Mouse (Mus musculus) layer of hippocampus, adult 2 months (tissue): ENCODE results near the gene Fancc. TPM values are rescaled to one million over a fixed set of nuclear protein-coding genes. Genes with fewer than 3 reads are reported as not detected.
"Not testable (repeated sequence)": the region's sequence is repeated elsewhere in the genome, so short reads cannot be mapped to it uniquely, and the experiment has no call there.

ENCODE experiments used
- DNase-seq, 2 experiments: peaks; one replicate each; pipeline ENCODE4 v3.0.0; 2022; ENCODE audit warnings: low spot score in 2 of 2
- H3K27ac ChIP-seq: fragments of 200-600 bp; 2 replicates; pipeline ENCODE4 v1.8.1; 2022
- H3K4me3 ChIP-seq: fragments of 200-600 bp; 2 replicates; pipeline ENCODE4 v1.8.1; 2022; ENCODE audit warnings: mild to moderate bottlenecking
- CTCF ChIP-seq: fragments of 200-600 bp; conservative IDR thresholded peaks from 2 replicates; pipeline ENCODE4 v1.8.1; 2022; ENCODE audit warnings: antibody characterized with exemption, mild to moderate bottlenecking, moderate library complexity
- total RNA-seq, 2 experiments: library from RNA; stranded (reverse); gene quantifications; 2 replicates each; pipeline ENCODE4 v1.2.3; 2021

The Fancc gene
- total RNA-seq, 2 experiments from 2014 or later, result 6.5 to 9.5 TPM

GRCm38 (mm10) chr13:63430681-63431029 lies 66.4 kb downstream of the Fancc start:
- TF ChIP-seq CTCF, result no peak
- H3K4me3 ChIP-seq, result peak overlapping the region; percentile 97
- DNase-seq, result no peak
- peak overlapping the region; percentile 95 for H3K27ac ChIP-seq

DNA sequence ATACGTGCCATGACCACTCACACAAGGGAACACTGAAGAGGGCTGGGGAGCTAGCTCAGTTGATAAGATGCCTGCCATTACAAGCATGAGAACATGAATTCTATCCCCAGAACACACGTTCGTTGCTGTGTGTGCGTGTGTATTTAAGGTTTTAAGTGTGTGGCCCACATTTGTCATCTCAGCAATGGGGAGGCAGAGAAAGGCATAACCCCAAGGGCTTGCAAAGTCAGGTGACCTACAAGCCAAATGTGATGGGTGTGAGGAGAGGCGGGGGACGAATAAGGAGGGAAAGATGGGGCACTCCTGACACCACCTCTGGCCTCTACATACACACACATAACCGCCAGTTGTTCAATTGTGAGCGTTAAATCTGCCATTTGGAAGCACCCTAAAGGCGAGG lies 66.9 kb downstream of the Fancc start:
- Histone ChIP-seq H3K27ac (no peak overlapping the region), H3K4me3 (peak overlapping the region; percentile 97)
- no peak for DNase-seq
- no peak for TF ChIP-seq CTCF

DNA sequence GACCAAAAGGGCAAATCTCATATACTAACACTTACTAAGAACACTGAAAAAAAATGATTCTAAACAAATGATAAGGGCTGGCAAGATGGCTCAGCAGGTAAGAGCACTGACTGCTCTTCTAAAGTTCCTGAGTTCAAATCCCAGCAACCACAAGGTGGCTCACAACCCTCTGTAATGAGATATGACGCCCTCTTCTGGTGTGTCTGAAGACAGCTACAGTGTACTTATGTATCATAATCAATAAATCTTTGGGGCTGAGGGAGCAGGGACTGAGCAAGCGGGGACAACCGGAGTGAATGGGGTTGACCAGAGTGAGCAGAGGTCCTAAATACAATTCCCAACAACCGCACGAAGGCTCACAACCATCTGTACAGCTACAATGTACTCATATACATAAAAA lies 68.9 kb downstream of the Fancc start:
- DNase-seq, H3K4me3 ChIP-seq, H3K27ac ChIP-seq: not testable (repeated sequence)
- peak; percentile 55 for TF ChIP-seq CTCF

- TF ChIP-seq CTCF, result no peak
- no peak for DNase-seq
- no peak overlapping the region for H3K27ac ChIP-seq
- H3K4me3 ChIP-seq, result no peak overlapping the region
Measured at GRCm38 (mm10) chr13:63423060-63423459, 74.0 kb downstream of the Fancc start.

DNA sequence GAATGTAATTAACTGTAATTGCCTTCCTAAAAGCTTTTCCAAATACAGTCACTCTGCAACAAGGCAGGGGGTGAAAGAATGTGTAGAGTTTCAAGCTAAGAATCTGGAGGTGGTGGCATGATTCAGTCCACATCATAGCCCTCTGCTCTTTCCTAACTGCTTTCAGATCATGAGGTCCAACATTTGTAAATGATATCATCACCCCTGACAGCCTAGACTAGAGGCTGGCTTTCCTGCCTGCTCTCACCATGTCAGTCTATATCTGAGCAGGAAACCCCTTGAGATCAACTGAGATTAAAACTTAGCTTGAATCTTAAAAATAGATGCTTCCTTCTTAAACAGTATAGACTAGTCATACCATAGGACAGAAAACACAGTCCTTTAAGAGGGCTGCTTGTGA lies 75.9 kb downstream of the Fancc start:
- no peak for TF ChIP-seq CTCF
- H3K4me3 ChIP-seq, result no peak overlapping the region

DNA sequence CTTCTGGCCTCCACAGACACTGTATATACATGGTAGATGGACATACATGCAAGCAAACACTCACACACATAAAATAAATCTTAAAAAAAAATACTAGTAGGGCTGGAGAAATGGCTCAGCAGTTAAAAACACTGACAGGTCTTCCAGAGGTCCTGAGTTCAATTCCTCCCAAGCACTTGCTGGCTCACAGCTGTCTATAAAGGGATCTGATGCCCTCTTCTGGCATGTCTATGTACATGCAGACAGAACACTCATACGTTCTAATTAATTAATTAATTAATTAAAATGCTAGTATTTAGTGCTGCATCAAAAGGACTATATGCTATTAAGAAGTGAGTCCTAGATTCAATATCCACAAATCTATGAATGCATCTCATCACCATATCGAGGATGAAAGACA lies 78.9 kb downstream of the Fancc start:
- DNase-seq, result no peak
- H3K4me3 ChIP-seq, result no peak overlapping the region
- TF ChIP-seq CTCF, result peak; percentile 62
- no peak overlapping the region for H3K27ac ChIP-seq

More for the DNA sequence above, 75.9 kb downstream of the Fancc start:
- H3K27ac ChIP-seq, result no peak overlapping the region
- no peak for DNase-seq

DNA sequence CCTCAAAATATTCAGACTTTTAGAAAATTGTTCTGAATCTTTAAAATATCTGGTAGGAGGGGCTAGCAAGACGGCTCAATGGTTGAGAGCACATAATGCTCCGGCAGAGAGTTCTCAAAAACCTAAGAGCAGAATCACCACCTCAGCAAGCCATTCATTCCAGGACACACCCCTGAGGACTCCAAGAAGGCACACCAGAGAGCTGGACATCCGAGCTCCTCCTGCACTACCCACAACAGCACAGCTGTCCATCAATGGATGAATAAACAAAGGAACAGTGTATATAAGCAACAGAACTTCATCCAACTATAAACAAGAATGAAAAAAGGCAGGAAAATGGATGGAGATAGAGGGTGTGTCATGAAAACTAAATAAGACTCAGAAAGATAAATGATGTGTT lies 80.3 kb downstream of the Fancc start:
- DNase-seq, result no peak
- Histone ChIP-seq H3K27ac (no peak overlapping the region), H3K4me3 (no peak overlapping the region)
- TF ChIP-seq CTCF, result no peak

GRCm38 (mm10) chr13:63412662-63413061 lies 84.4 kb downstream of the Fancc start:
- TF ChIP-seq CTCF, result no peak
- DNase-seq, result no peak
- no peak overlapping the region for H3K27ac ChIP-seq
- no peak overlapping the region for H3K4me3 ChIP-seq

DNA sequence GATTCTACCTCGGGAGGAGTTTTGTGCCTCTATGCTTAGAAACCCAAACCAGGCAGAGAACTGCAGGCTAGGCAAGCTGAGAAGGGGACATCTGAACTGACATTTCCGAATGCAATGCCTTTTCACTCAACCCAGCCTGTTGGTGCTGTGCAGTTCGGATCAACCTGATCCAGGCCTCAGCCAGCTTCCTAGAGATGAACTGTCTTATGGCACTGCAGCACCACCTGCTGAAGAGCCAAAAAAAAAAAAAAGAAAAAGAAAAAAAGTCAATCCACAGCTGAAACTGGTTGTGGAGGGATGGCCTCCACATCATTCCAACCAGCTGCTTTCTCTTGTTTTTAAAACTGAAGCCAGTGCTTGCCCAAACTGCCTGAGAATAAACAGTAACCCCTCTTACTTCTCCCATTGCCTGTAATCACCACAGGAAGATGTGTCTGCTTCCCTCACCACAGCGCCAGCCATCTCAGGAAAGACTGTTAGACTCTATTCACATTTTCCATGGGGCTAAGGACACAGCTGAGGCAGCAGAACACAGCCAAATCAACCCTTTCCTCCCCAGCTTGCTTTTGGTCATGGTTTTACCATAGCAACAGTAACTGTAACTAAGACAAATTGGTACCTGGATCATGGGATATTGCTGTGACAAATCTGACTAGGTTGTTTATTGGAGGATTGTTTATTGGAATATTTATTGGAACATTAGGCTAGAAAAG lies 85.6 kb downstream of the Fancc start:
- Histone ChIP-seq H3K27ac (no peak overlapping the region), H3K4me3 (no peak overlapping the region)
- TF ChIP-seq CTCF, result peak; percentile 19; the same call in 1 of the 2 replicates
- DNase-seq, result no peak

DNA sequence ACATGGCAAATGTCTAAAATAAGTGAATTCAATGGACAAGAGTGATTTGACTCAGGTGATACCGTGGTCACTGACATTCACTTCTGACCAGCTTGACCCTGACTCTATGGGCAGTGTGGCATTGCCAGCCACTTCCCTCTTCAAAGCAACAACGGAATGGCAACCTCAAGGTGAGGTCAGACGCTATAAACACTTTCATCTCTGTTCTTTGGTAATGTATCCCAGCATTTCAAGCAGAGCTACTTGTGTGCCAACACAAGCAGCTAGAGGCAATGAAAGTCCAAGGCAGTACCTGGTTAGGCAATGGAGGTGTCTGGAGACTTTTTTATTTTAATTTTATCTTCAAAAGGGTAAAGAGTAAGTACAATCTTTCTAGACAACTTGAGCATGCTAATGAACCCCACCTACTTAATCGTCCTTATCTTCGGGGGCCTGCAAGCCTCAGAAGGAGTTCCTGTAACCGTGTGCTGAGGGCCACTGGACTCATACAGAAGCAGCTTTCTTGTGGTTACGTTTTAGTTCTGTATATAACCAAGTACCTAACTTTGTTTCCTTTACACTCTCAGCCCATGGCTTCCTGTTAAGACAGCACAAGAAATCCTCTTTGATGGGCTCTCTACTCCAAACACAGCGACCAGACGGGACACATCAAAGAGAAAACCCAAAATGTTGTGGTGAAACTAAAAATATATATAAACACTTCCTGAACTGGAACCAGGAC lies 86.3 kb downstream of the Fancc start:
- Histone ChIP-seq H3K27ac (no peak overlapping the region), H3K4me3 (no peak overlapping the region)
- no peak for TF ChIP-seq CTCF
- no peak for DNase-seq

DNA sequence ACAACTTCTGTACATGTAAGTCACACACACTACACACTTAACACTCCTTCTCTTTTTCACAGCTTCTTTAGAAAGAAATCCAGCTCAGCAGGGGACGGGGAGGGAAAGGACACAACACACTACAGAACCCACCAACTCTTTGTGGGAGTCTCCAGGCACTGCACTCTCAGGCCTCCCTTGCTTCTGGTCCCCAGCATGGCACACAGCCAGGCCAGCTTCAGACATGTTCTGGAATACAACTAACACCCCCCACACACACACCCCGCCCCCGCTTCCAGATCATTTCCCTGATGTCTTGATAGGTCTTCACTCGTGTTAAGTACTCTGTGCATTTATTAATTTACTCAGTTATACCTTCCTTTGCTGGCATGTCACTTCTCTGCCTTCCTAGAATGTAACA lies 91.9 kb downstream of the Fancc start:
- no peak for TF ChIP-seq CTCF
- Histone ChIP-seq H3K27ac (no peak overlapping the region), H3K4me3 (no peak overlapping the region)
- no peak for DNase-seq

DNA sequence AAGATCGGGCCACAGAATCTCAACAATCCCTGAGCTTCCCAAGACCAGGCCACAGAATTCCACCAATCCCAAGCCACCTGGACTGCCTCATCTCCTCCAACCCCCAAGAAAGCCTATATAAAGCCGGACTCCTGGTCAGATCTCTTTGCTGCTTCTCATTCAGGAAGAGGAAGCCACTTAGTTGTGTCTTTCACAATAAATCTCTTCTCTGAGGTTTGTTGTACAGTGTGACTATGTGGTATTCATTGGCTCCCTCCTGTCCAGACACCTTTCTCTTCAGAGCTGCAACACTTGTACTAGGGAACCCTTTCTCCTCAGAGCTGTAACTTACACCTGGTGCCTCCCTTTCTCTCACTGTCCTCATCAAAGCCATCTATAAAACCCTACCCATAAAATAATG lies 92.4 kb downstream of the Fancc start:
- Histone ChIP-seq H3K27ac (no peak overlapping the region), H3K4me3 (no peak overlapping the region)
- DNase-seq, result no peak
- TF ChIP-seq CTCF, result no peak

DNA sequence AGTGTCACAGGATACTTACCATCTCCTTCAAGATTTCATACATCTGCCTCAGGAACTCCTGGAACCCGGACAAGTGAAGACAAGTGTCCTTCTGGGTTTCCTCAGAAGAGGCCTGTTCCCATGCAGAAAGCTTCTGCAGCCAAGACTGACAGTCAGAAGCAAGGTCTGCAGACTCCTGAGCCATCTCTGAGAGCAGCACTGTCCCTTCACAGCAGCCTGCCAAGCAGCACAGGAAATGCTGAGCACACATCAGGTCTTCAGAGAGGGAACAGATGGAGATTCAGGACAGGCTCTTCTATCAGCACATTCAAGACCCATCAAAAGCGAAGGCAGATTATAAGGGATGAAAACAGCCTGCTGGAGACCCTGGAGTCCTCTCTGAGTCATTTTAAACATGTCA lies 94.3 kb downstream of the Fancc start:
- peak in 1 of 2 experiments; percentile 1 for DNase-seq
- Histone ChIP-seq H3K4me3 (no peak overlapping the region), H3K27ac (no peak overlapping the region)
- TF ChIP-seq CTCF, result no peak

GRCm38 (mm10) chr13:63400069-63400468 lies 97.0 kb downstream of the Fancc start:
- Histone ChIP-seq H3K27ac (no peak overlapping the region), H3K4me3 (no peak overlapping the region)
- DNase-seq, result no peak
- no peak for TF ChIP-seq CTCF
